Mouse (Mus musculus) liver, adult 2 months (tissue): ENCODE results near the gene Usp50.

ENCODE experiments used
- CTCF ChIP-seq: fragments of 200-500 bp; IDR thresholded peaks from 2 replicates; pipeline ENCODE4 v1.5.1; 2011; ENCODE audit warnings: low read depth, low read length, control low read depth
- POLR2A ChIP-seq: fragments of 200-500 bp; IDR thresholded peaks from 2 replicates; pipeline ENCODE4 v1.6.1; 2011; ENCODE audit warnings: low read length, control low read depth; ENCODE audit not compliant: insufficient read depth; ENCODE audit errors: extremely low read depth

- TF ChIP-seq CTCF (no peak), POLR2A (no peak)
Measured at GRCm38 (mm10) chr2:126815822-126816221, 32.6 kb upstream of the Usp50 start.
